Mouse (Mus musculus): Measurements from ENCODE around the gene Gnmt. TPM values are rescaled to one million over a fixed set of nuclear protein-coding genes. Genes with fewer than 3 reads are reported as not detected.

The Gnmt gene
- total and polyA plus RNA-seq, 3 experiments = 0.62 to 1.6 TPM; not detected in 1

- TF ChIP-seq CHD2 (IDR thresholded peaks at IDR 0.05; ENCODE audit: low read length) = peak; percentile 43; the same call in 1 of the 2 replicates
Measured at GRCm38 (mm10) chr17:46751794-46752556, 23.0 kb upstream of the Gnmt start, which contains the start of gene Cnpy3 (continued).

GRCm38 (mm10) chr17:46751056-46751793 lies 22.3 kb upstream of the Gnmt start:
- peak overlapping the region; percentile 62 to 77 for H3K4me3 ChIP-seq (ENCODE audit: control insufficient read depth in 1 of 2, insufficient read depth in 1 of 2, low read depth in 2 of 2, low read length in 2 of 2)
- no peaks in the 10 kb centered on the region for H3K9me3 ChIP-seq (replicated peaks; ENCODE audit: insufficient read depth, low read length)
- H3K36me3 ChIP-seq (ENCODE audit: control insufficient read depth in 1 of 2, insufficient read depth in 2 of 2, low read length in 2 of 2) = peaks cover 6 to 12% of the 10 kb centered on the region in 2 experiments
- peaks cover 2 to 9% of the 10 kb centered on the region in 2 experiments; a peak in 3 of 4 replicates for H3K4me1 ChIP-seq (ENCODE audit: control insufficient read depth in 1 of 2, insufficient read depth in 2 of 2, low read length in 2 of 2)
- H3K9ac ChIP-seq (ENCODE audit: control insufficient read depth, low read depth, low read length, poor library complexity, severe bottlenecking) = peak overlapping the region; percentile 85
- TF ChIP-seq E2F4 (IDR thresholded peaks at IDR 0.05; ENCODE audit: borderline replicate concordance, low read depth, low read length) = no peak
- TF ChIP-seq ELF1 (IDR thresholded peaks at IDR 0.05; ENCODE audit: low read depth, low read length) = no peak
- peak; percentile 64 for TF ChIP-seq HCFC1 (IDR thresholded peaks at IDR 0.05; ENCODE audit: low read depth, low read length)
- no peak for TF ChIP-seq ZC3H11A (IDR thresholded peaks at IDR 0.05; ENCODE audit: low read depth, low read length)
- peak; percentile 20; the same call in 1 of the 2 replicates for TF ChIP-seq USF1 (IDR thresholded peaks at IDR 0.05; ENCODE audit: low read depth, low read length)
- TF ChIP-seq ZMIZ1 (IDR thresholded peaks at IDR 0.05; ENCODE audit: low read depth, low read length) = no peak
- TF ChIP-seq BHLHE40 (IDR thresholded peaks at IDR 0.05; ENCODE audit: borderline replicate concordance, low read depth, low read length) = peak; percentile 62; the same call in 1 of the 2 replicates
- no peak for TF ChIP-seq JUND (IDR thresholded peaks at IDR 0.05; ENCODE audit: low read depth, low read length)
- no peak for TF ChIP-seq POLR2AphosphoS2 (IDR thresholded peaks at IDR 0.05; ENCODE audit: low read length)
- TF ChIP-seq SIN3A (IDR thresholded peaks at IDR 0.05; ENCODE audit: low read length) = peak; percentile 51
- no peak for TF ChIP-seq TAL1 (IDR thresholded peaks at IDR 0.05; ENCODE audit: low read length)
- no peak for TF ChIP-seq MYB (IDR thresholded peaks at IDR 0.05; ENCODE audit: low read depth, low read length)
- peak; percentile 83; the same call in 1 of the 2 replicates for TF ChIP-seq MXI1 (IDR thresholded peaks at IDR 0.05; ENCODE audit: low read depth, low read length)
- TF ChIP-seq NELFE (IDR thresholded peaks at IDR 0.05; ENCODE audit: low read depth, low read length) = no peak; the same call in 1 of the 2 replicates
- TF ChIP-seq ETS1 (IDR thresholded peaks at IDR 0.05; ENCODE audit: low read depth, low read length) = peak; percentile 78
- TF ChIP-seq TBP (IDR thresholded peaks at IDR 0.05; ENCODE audit: low read depth, low read length) = peak; percentile 79
- peak; percentile 92 for TF ChIP-seq MYC (IDR thresholded peaks at IDR 0.05; ENCODE audit: low read depth, low read length)
- TF ChIP-seq ZNF384 (IDR thresholded peaks at IDR 0.05; ENCODE audit: low read depth, low read length) = 0 out of 2 replicates have a peak, but pooled peaks have one; percentile 23
- TF ChIP-seq KAT2A (conservative IDR thresholded peaks at IDR 0.05; ENCODE audit: low read depth, low read length) = no peak
- 0 out of 2 replicates have a peak, but pooled peaks have one; percentile 22 for TF ChIP-seq RCOR1 (IDR thresholded peaks at IDR 0.05; ENCODE audit: low read depth, low read length)
- 0 out of 4 replicates have a peak, but pooled peaks of 1 of the 2 experiments have one; percentile 47 for TF ChIP-seq EP300 (IDR thresholded peaks at IDR 0.05; ENCODE audit: low read depth in 1 of 2, low read length in 2 of 2)
- TF ChIP-seq CHD2 (IDR thresholded peaks at IDR 0.05; ENCODE audit: low read length) = no peak
- TF ChIP-seq RAD21 (IDR thresholded peaks at IDR 0.05; ENCODE audit: low read depth, low read length) = no peak
- peak; percentile 37 to 55; a peak in 2 of 4 replicates for TF ChIP-seq POLR2A (IDR thresholded peaks at IDR 0.05; ENCODE audit: control insufficient read depth in 1 of 2, insufficient read depth in 1 of 2, low read depth in 1 of 2, low read length in 2 of 2, poor library complexity in 1 of 2)
- TF ChIP-seq MAZ (IDR thresholded peaks at IDR 0.05; ENCODE audit: low read depth, low read length) = no peak
- no peak for TF ChIP-seq GABPA (IDR thresholded peaks at IDR 0.05; ENCODE audit: low read depth, low read length)
- TF ChIP-seq ZKSCAN1 (IDR thresholded peaks at IDR 0.05; ENCODE audit: low read depth, low read length) = no peak
- TF ChIP-seq CTCF (IDR thresholded peaks at IDR 0.05 in 2 of 3, conservative IDR thresholded peaks at IDR 0.05 in 1 of 3; ENCODE audit: control insufficient read depth in 1 of 3, insufficient read depth in 1 of 3, low read depth in 2 of 3, low read length in 3 of 3, poor library complexity in 1 of 3, severe bottlenecking in 1 of 3) = no peak
- peak; percentile 82 for TF ChIP-seq MAX (IDR thresholded peaks at IDR 0.05; ENCODE audit: low read length)
- peak overlapping the region; percentile 95 for H3K27ac ChIP-seq (ENCODE audit: control insufficient read depth, low read depth, low read length)
- DNase-seq (ENCODE audit: low read depth, low spot score) = peak; percentile 95
- H3K27me3 ChIP-seq (ENCODE audit: control insufficient read depth in 1 of 2, insufficient read depth in 2 of 2, low read length in 2 of 2) = no peaks in the 10 kb centered on the region
- peaks cover 26% of the 10 kb centered on the region for H3K79me2 ChIP-seq (ENCODE audit: control insufficient read depth, insufficient read depth, low read length, poor library complexity)
